Mouse (Mus musculus) hindbrain, embryonic 12.5 days (tissue): ENCODE measurements around the gene Acad8. TPM values are rescaled to one million over a fixed set of nuclear protein-coding genes. Genes with fewer than 3 reads are reported as not detected.

Experiments
- ATAC-seq: fragments of 200-750 bp; cut with Nextera tagmentation; 2 replicates; pipeline ENCODE4 v1.8.0; 2017; ENCODE audit warnings: moderate TSS enrichment; ENCODE audit not compliant: low FRiP score
- H3K27ac ChIP-seq: fragments of 300-500 bp; sonication (generic); 2 replicates; pipeline ENCODE4 v1.5.1; 2016; ENCODE audit warnings: mild to moderate bottlenecking
- H3K27me3 ChIP-seq: fragments of 300-500 bp; sonication (generic); 2 replicates; pipeline ENCODE4 v1.6.1; 2016; ENCODE audit warnings: mild to moderate bottlenecking
- H3K36me3 ChIP-seq: fragments of 300-500 bp; sonication (generic); 2 replicates; pipeline ENCODE4 v1.6.1; 2016; ENCODE audit warnings: mild to moderate bottlenecking
- H3K4me1 ChIP-seq: fragments of 300-500 bp; sonication (generic); 2 replicates; pipeline ENCODE4 v1.6.1; 2016
- H3K4me2 ChIP-seq: fragments of 300-500 bp; sonication (generic); replicated peaks from 2 replicates; pipeline ENCODE4 v1.6.1; 2016; ENCODE audit warnings: mild to moderate bottlenecking
- H3K4me3 ChIP-seq: fragments of 300-500 bp; sonication (generic); 2 replicates; pipeline ENCODE4 v1.5.1; 2016; ENCODE audit warnings: mild to moderate bottlenecking
- H3K9ac ChIP-seq: fragments of 300-500 bp; sonication (generic); 2 replicates; pipeline ENCODE4 v1.6.1; 2016; ENCODE audit warnings: mild to moderate bottlenecking, moderate library complexity
- H3K9me3 ChIP-seq: fragments of 300-500 bp; sonication (generic); replicated peaks from 2 replicates; pipeline ENCODE4 v1.6.1; 2016; ENCODE audit warnings: mild to moderate bottlenecking
- WGBS: fragments of 180-500 bp; shearing (Covaris S2); methylation state at CpG from one replicate; pipeline ENCODE4 v1.1.7; 2016; 5-methylcytosine and 5-hydroxymethylcytosine counted together
- polyA plus RNA-seq: library from polyadenylated mRNA; unstranded; fragments of >200 nt; fragmentation: Nextera tagmentation; extraction: Ambion mirVana; gene quantifications from 2 replicates; pipeline ENCODE4 v1.2.1, GENCODE M21; 2016

Acad8 gene
- polyA plus RNA-seq, result 36.2 and 36.6 TPM in 2 replicates

- Histone ChIP-seq H3K9ac (peak within 1 kb of the TSS; percentile 80), H3K9me3 (no peaks in the 10 kb centered on the region), H3K36me3 (peaks cover 18% of the 10 kb centered on the region), H3K27me3 (no peaks in the 10 kb centered on the region), H3K4me1 (peaks cover 20% of the 10 kb centered on the region), H3K27ac (peak within 1 kb of the TSS; percentile 64), H3K4me3 (peak within 1 kb of the TSS; percentile 54), H3K4me2 (peak within 1 kb of the TSS; percentile 68)
- peak; percentile 100 for ATAC-seq
- under 1% methylated on average over 35 of the region's 35 CpGs for WGBS
These were observed at the start of gene Acad8, which contains the start of gene Thyn1 for GRCm38 (mm10) chr9:26999461-27000395. Gene Acad8, minus strand, starts transcription at chr9:26999566. Gene Thyn1, plus strand, starts transcription at chr9:26999710.

- no peak overlapping the region for H3K27ac ChIP-seq
- H3K9ac ChIP-seq, result no peak overlapping the region
- WGBS, result 95% methylated on average over 5 of the region's 5 CpGs
- H3K9me3 ChIP-seq, result no peaks in the 10 kb centered on the region
- peaks cover 82% of the 10 kb centered on the region for H3K36me3 ChIP-seq
- no peaks in the 10 kb centered on the region for H3K27me3 ChIP-seq
- no peak overlapping the region for H3K4me2 ChIP-seq
- no peak overlapping the region for H3K4me3 ChIP-seq
- H3K4me1 ChIP-seq, result no peaks in the 10 kb centered on the region
- no peak for ATAC-seq
These were observed 44.5 kb upstream of the Acad8 start for GRCm38 (mm10) chr9:27043892-27044291.

DNA sequence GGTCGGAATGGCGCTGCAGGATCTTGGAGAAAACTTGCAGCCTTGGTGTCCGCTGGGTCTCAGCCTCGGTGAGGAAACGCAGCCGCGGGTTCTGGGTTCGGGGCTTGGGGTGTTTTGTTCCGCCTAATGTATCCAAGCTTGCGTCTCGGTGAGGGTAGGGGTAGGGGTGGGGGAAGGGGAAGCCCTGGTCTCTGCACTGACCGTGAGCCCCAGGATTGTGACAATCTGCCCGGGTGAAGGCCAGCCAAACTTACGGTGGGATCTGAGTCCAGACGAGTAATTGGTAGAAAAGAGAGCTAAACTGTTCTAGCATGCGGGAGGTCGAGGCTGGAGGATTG, 31.4 kb upstream of the Acad8 start:
- Histone ChIP-seq H3K36me3 (0 out of 2 replicates have a peak, but pooled peaks cover 6% of the 10 kb centered on the region), H3K4me2 (peak overlapping the region; percentile 65), H3K4me1 (peaks cover 46% of the 10 kb centered on the region), H3K27ac (peak overlapping the region; percentile 14; the same call in 1 of the 2 replicates), H3K9ac (peak overlapping the region; percentile 91), H3K9me3 (no peaks in the 10 kb centered on the region), H3K4me3 (peak overlapping the region; percentile 99), H3K27me3 (no peaks in the 10 kb centered on the region)
- peak; percentile 49 for ATAC-seq
- WGBS, result under 1% methylated on average over 17 of the region's 17 CpGs

DNA sequence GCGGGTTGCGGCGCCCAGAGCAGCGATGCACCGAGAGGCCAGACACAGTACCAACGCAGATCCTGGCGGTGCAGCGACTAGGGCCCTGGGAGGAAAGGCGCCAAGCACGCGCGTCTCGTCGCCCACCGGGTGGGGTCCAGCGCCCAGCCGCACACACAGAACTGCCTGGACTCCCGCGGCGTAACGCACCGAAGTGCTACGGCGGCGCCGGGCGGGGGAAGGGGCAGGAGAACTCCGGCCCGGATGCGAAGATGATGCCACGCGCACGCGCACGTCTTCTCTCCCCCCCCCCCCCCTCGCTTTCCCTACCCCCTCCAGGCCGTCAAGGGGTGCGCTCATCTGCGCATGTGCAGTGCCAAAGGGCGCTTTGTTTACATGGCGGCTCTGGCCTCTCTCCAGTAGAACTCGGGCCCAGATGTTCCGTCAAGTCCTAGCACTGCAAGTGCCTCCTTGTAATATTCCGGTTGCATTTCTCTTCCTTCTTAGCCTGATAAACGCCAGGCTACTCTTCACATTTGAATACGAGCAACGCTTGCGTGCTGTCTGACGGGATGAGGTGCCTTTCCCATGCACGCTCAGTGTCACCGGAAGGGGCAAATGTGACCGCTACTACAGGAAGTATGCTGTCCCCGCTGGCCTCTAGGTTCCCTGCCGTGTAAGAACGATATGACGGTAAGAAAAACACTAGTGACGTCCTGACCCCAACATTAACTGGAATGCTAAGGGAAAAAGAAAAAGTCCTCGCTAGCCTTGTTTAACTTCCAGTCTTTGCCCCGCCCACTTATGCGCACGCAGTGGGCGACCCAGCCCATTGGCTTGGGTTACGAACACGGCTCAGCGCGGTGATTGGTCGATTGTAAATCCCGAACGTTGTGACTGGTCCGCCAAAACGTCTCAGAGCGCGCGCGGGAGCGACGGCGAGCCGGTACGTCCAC, 30.7 kb upstream of the Acad8 start, which contains the start of the genes Vps26b and Ncapd3:
Gene Vps26b, minus strand, starts transcription at position 238 of the 935 bp plus-strand sequence.
Gene Ncapd3, plus strand, starts transcription at position 348 of the 935 bp plus-strand sequence.
- Histone ChIP-seq H3K9me3 (no peaks in the 10 kb centered on the region), H3K36me3 (0 out of 2 replicates have a peak, but pooled peaks cover 6% of the 10 kb centered on the region), H3K4me2 (peak within 1 kb of the TSS; percentile 65), H3K27me3 (no peaks in the 10 kb centered on the region), H3K9ac (peak within 1 kb of the TSS; percentile 91), H3K27ac (peak within 1 kb of the TSS; percentile 95), H3K4me1 (peaks cover 46% of the 10 kb centered on the region), H3K4me3 (peak within 1 kb of the TSS; percentile 99)
- under 1% methylated on average over 64 of the region's 80 CpGs for WGBS
- ATAC-seq, result peak; percentile 95

DNA sequence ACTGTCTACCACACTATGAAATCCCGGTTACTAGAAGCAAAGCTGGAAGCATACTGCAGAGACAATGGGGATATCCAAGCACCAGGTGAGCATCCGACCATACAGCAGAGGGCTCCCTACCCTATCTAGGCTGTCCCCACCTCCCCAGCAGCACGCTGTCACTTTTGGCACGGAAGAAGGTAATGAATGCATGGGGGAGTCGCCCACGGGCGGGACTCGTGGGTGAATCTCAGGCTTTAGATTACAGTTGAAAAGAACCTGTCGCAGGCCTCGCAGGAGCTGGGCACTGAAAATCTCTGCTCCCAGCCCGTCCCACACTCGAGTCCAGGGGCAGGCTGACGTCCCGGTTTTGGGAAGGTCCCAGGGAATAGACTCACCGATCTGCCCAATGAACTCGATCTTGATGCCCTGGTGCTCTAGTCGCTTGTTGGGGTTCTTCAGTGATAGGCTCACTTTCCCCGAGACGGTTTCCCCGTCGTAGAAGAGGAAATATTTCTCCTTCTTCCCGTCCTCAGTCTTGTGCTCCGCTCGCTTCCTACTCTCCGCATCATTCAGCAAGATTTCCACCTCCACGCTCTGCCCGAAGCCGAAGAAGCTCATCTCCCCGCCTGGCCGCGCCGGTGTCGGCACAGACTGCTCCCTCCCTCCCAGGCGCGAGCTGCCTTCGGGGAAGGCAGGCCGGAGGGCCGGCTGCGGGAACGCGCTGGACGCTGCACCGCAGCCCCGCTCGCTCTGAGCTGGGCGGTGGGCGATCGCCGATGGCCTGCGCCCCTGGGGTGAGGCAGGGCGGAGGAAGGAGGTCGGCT, 29.9 kb upstream of the Acad8 start:
- H3K36me3 ChIP-seq, result 0 out of 2 replicates have a peak, but pooled peaks cover 6% of the 10 kb centered on the region
- under 1% methylated on average over 52 of the region's 52 CpGs for WGBS
- peak; percentile 46 for ATAC-seq
- peaks cover 46% of the 10 kb centered on the region for H3K4me1 ChIP-seq
- peak overlapping the region; percentile 91 for H3K9ac ChIP-seq
- peak overlapping the region; percentile 95 for H3K27ac ChIP-seq
- H3K4me2 ChIP-seq, result peak overlapping the region; percentile 65
- H3K9me3 ChIP-seq, result no peaks in the 10 kb centered on the region
- no peaks in the 10 kb centered on the region for H3K27me3 ChIP-seq
- peak overlapping the region; percentile 99 for H3K4me3 ChIP-seq

GRCm38 (mm10) chr9:27026708-27027107, 27.3 kb upstream of the Acad8 start:
- Histone ChIP-seq H3K4me2 (peak overlapping the region; percentile 65; the same call in 1 of the 2 replicates), H3K27ac (no peak overlapping the region), H3K4me3 (no peak overlapping the region), H3K9me3 (no peaks in the 10 kb centered on the region), H3K4me1 (peaks cover 37% of the 10 kb centered on the region), H3K27me3 (no peaks in the 10 kb centered on the region), H3K36me3 (0 out of 2 replicates have a peak, but pooled peaks cover 6% of the 10 kb centered on the region), H3K9ac (no peak overlapping the region)
- ATAC-seq, result no peak
- 84% methylated on average over 1 of the region's 1 CpGs for WGBS

DNA sequence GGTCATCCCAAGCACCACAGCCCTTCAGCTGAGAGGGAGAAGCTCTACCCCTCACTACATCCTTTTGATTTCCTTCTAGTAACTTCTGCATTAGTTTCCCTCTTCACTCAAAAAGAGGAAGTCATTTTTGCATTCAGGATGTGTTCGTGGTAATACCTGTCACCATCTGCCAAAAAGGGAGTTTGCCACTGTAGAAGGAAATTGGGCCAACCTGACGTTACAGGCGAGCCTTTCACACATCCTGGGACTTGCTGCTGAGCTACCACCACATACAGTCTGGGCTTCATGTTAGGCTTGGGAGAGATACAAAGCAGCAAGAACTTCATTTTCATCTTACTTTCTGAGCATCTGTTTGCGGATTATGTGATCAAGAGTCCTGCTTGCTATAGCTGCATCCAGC, 24.3 kb upstream of the Acad8 start:
- no peaks in the 10 kb centered on the region for H3K9me3 ChIP-seq
- peaks cover 26% of the 10 kb centered on the region for H3K4me1 ChIP-seq
- 94% methylated on average over 4 of the region's 4 CpGs for WGBS
- no peak for ATAC-seq
- no peak overlapping the region for H3K4me2 ChIP-seq
- no peaks in the 10 kb centered on the region for H3K27me3 ChIP-seq
- no peak overlapping the region for H3K4me3 ChIP-seq
- H3K27ac ChIP-seq, result no peak overlapping the region
- H3K9ac ChIP-seq, result no peak overlapping the region
- H3K36me3 ChIP-seq, result peaks cover 15% of the 10 kb centered on the region

- Histone ChIP-seq H3K4me1 (no peaks in the 10 kb centered on the region), H3K36me3 (peaks cover 49% of the 10 kb centered on the region)
- 95% methylated on average over 10 of the region's 10 CpGs for WGBS
These were observed 19.6 kb upstream of the Acad8 start for GRCm38 (mm10) chr9:27018961-27019360.

GRCm38 (mm10) chr9:27011572-27011971, 12.2 kb upstream of the Acad8 start:
- ATAC-seq, result no peak
- H3K4me2 ChIP-seq, result no peak overlapping the region
- H3K4me3 ChIP-seq, result no peak overlapping the region
- no peaks in the 10 kb centered on the region for H3K27me3 ChIP-seq
- no peak overlapping the region for H3K27ac ChIP-seq
- H3K9ac ChIP-seq, result no peak overlapping the region
- WGBS, result 89% methylated on average over 4 of the region's 4 CpGs
- H3K4me1 ChIP-seq, result no peaks in the 10 kb centered on the region
- peaks cover 92% of the 10 kb centered on the region for H3K36me3 ChIP-seq
- no peaks in the 10 kb centered on the region for H3K9me3 ChIP-seq

More at GRCm38 (mm10) chr9:27018961-27019360, 19.6 kb upstream of the Acad8 start:
- no peak overlapping the region for H3K4me2 ChIP-seq
- no peaks in the 10 kb centered on the region for H3K27me3 ChIP-seq
- H3K9ac ChIP-seq, result no peak overlapping the region
- no peaks in the 10 kb centered on the region for H3K9me3 ChIP-seq
- no peak for ATAC-seq
- no peak overlapping the region for H3K4me3 ChIP-seq
- no peak overlapping the region for H3K27ac ChIP-seq

DNA sequence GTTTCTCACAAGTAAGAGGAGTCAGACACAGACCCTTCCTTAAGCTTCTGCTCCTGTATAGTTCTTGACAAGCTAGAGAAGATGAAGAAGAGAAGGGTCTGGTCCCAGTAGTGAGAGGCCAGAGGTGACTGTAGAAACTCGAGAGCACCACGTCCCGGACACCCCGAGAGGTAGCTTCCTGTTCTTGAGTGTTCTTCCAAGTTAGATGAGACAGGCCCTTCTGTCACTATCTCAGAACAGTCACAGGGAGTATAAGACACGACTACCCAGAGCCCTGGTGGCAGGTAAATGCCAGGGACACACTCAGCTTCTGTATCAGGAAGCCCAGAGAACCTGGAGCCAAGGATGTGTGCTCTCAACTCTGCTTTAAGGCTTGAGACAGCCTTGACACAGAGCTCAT, 9.9 kb upstream of the Acad8 start:
- no peak overlapping the region for H3K4me2 ChIP-seq
- peaks cover 91% of the 10 kb centered on the region for H3K36me3 ChIP-seq
- H3K9ac ChIP-seq, result no peak overlapping the region
- no peak for ATAC-seq
- 78% methylated on average over 5 of the region's 5 CpGs for WGBS
- H3K4me1 ChIP-seq, result no peaks in the 10 kb centered on the region
- no peak overlapping the region for H3K27ac ChIP-seq
- no peaks in the 10 kb centered on the region for H3K27me3 ChIP-seq
- H3K4me3 ChIP-seq, result no peak overlapping the region
- H3K9me3 ChIP-seq, result no peaks in the 10 kb centered on the region

DNA sequence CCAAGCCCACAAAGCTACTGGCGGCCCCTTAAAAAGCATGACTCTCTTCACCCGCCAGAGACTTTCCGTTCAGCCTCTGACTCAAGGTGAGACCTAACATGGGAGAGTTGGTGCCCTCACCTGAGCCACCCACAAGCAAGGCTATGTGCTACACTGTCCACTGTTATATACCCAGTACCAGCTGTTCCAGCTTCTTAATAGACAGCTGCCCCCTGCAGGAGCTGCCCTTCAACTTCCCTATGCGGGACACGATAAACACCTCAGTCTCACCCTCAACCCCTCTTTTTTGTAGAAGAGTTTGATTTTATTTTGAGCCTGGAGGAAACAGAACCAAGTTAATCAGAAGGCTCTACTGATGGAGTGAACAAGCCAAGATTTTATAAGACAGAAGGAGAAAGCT, 7.5 kb upstream of the Acad8 start:
- Histone ChIP-seq H3K36me3 (peaks cover 82% of the 10 kb centered on the region), H3K27ac (no peak overlapping the region), H3K9ac (no peak overlapping the region), H3K9me3 (no peaks in the 10 kb centered on the region), H3K4me1 (no peaks in the 10 kb centered on the region), H3K27me3 (no peaks in the 10 kb centered on the region), H3K4me3 (no peak overlapping the region), H3K4me2 (no peak overlapping the region)
- ATAC-seq, result no peak
- 92% methylated on average over 5 of the region's 5 CpGs for WGBS
